Mouse (Mus musculus): Measurements from ENCODE around the gene Fez2.

DNA sequence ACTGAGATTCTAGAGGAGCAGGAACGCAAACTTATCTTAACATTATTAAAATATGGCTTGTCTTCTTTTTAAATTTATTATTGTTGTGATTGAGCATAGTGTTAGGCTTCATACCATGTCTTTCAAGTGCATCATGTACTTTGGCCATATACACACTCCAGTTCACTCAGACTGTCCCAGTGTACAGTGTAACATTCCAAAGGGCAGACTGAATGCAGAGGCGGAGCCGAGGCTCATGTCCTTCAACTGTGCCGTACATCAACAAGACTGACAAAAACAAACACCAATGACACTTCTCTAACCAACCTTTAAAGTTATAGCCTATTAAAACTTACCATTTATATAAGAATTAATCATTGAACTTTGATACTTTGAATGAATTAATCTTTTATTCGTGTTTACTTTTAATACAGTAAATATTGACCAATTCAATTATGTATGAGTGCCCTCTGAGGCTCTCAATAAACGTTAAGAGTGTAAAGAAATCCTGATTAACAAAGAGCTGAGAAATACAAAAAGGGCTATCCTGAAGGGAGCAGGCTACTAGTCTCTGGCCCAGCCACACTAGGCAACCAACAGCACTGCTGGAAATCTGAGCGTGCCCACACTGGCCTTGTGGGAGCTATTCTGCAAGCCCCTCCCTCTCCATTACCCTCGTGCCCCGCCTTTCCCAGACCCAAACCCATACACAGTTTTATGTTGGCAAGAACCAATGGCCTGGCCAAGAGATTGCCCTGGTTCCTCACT, 29.7 kb downstream of the Fez2 start:
- TF ChIP-seq CTCF (IDR thresholded peaks at IDR 0.05; ENCODE audit: low read depth, low read length), result no peak
- TF ChIP-seq POLR2A (IDR thresholded peaks at IDR 0.05; ENCODE audit: insufficient read depth, low read length), result no peak
- TF ChIP-seq EP300 (IDR thresholded peaks at IDR 0.05; ENCODE audit: insufficient read depth, low read depth, low read length), result no peak
